Mouse (Mus musculus): ENCODE measurements around the gene Gpx7. TPM values are rescaled to one million over a fixed set of nuclear protein-coding genes. Genes with fewer than 3 reads are reported as not detected.

The Gpx7 gene
- polyA plus RNA-seq, 1 experiment = 7.8 TPM

GRCm38 (mm10) chr4:108430656-108431560, 24.1 kb upstream of the Gpx7 start:
- no peak overlapping the region for H3K4me3 ChIP-seq (ENCODE audit: insufficient read depth, low read length)
- H3K27ac ChIP-seq (ENCODE audit: insufficient read depth, low read length) = no peak overlapping the region
- TF ChIP-seq CTCF (IDR thresholded peaks at IDR 0.05; ENCODE audit: extremely low read depth, insufficient read depth, low read length) (no peak), POLR2A (IDR thresholded peaks at IDR 0.05; ENCODE audit: extremely low read depth, insufficient read depth, low read length) (no peak)

GRCm38 (mm10) chr4:108428341-108428721, 21.6 kb upstream of the Gpx7 start:
- no peak overlapping the region for H3K27ac ChIP-seq (ENCODE audit: insufficient read depth, low read length)
- TF ChIP-seq POLR2A (IDR thresholded peaks at IDR 0.05; ENCODE audit: extremely low read depth, insufficient read depth, low read length) (no peak), CTCF (IDR thresholded peaks at IDR 0.05; ENCODE audit: extremely low read depth, insufficient read depth, low read length) (no peak)
- H3K4me1 ChIP-seq (ENCODE audit: control insufficient read depth, insufficient read depth, low read length) = no peaks in the 10 kb centered on the region
- H3K4me3 ChIP-seq (ENCODE audit: insufficient read depth, low read length) = no peak overlapping the region

More at GRCm38 (mm10) chr4:108430656-108431560, 24.1 kb upstream of the Gpx7 start:
- no peaks in the 10 kb centered on the region for H3K4me1 ChIP-seq (ENCODE audit: control insufficient read depth, insufficient read depth, low read length)

GRCm38 (mm10) chr4:108427719-108428340, 21.1 kb upstream of the Gpx7 start:
- Histone ChIP-seq H3K4me1 (ENCODE audit: control insufficient read depth, insufficient read depth, low read length) (no peaks in the 10 kb centered on the region), H3K27ac (ENCODE audit: insufficient read depth, low read length) (no peak overlapping the region)

GRCm38 (mm10) chr4:108424587-108424986, 17.8 kb upstream of the Gpx7 start:
- TF ChIP-seq POLR2A (IDR thresholded peaks at IDR 0.05; ENCODE audit: extremely low read depth, insufficient read depth, low read length) (no peak), CTCF (IDR thresholded peaks at IDR 0.05; ENCODE audit: extremely low read depth, insufficient read depth, low read length) (no peak)
- Histone ChIP-seq H3K4me3 (ENCODE audit: insufficient read depth, low read length) (no peak overlapping the region), H3K27ac (ENCODE audit: insufficient read depth, low read length) (no peak overlapping the region), H3K4me1 (ENCODE audit: control insufficient read depth, insufficient read depth, low read length) (no peaks in the 10 kb centered on the region)

More at GRCm38 (mm10) chr4:108427719-108428340, 21.1 kb upstream of the Gpx7 start:
- H3K4me3 ChIP-seq (ENCODE audit: insufficient read depth, low read length) = no peak overlapping the region
- no peak for TF ChIP-seq POLR2A (IDR thresholded peaks at IDR 0.05; ENCODE audit: extremely low read depth, insufficient read depth, low read length)

- TF ChIP-seq POLR2A (IDR thresholded peaks at IDR 0.05; ENCODE audit: extremely low read depth, insufficient read depth, low read length) (no peak), CTCF (IDR thresholded peaks at IDR 0.05; ENCODE audit: extremely low read depth, insufficient read depth, low read length) (no peak)
- Histone ChIP-seq H3K4me3 (ENCODE audit: insufficient read depth, low read length) (no peak overlapping the region), H3K4me1 (ENCODE audit: control insufficient read depth, insufficient read depth, low read length) (peaks cover 6% of the 10 kb centered on the region; the same call in 1 of the 2 replicates), H3K27ac (ENCODE audit: insufficient read depth, low read length) (no peak overlapping the region)
Measured at GRCm38 (mm10) chr4:108407621-108408020, 860 bp upstream of the Gpx7 start.

- peak overlapping the region; percentile 27; the same call in 1 of the 2 replicates for H3K27ac ChIP-seq (ENCODE audit: insufficient read depth, low read length)
- no peak for TF ChIP-seq CTCF (IDR thresholded peaks at IDR 0.05; ENCODE audit: extremely low read depth, insufficient read depth, low read length)
- 0 out of 2 replicates have a peak, but pooled peaks have one; percentile 27 for TF ChIP-seq POLR2A (IDR thresholded peaks at IDR 0.05; ENCODE audit: extremely low read depth, insufficient read depth, low read length)
- H3K4me1 ChIP-seq (ENCODE audit: control insufficient read depth, insufficient read depth, low read length) = peaks cover 6% of the 10 kb centered on the region; the same call in 1 of the 2 replicates
- H3K4me3 ChIP-seq (ENCODE audit: insufficient read depth, low read length) = peak overlapping the region; percentile 54
Measured at GRCm38 (mm10) chr4:108406138-108406860, 462 bp downstream of the Gpx7 start.

- no peak for TF ChIP-seq POLR2A (IDR thresholded peaks at IDR 0.05; ENCODE audit: extremely low read depth, insufficient read depth, low read length)
- no peak for TF ChIP-seq CTCF (IDR thresholded peaks at IDR 0.05; ENCODE audit: extremely low read depth, insufficient read depth, low read length)
- H3K4me1 ChIP-seq (ENCODE audit: control insufficient read depth, insufficient read depth, low read length) = peaks cover 6% of the 10 kb centered on the region; the same call in 1 of the 2 replicates
- H3K27ac ChIP-seq (ENCODE audit: insufficient read depth, low read length) = peak overlapping the region; percentile 15; the same call in 1 of the 2 replicates
Measured at GRCm38 (mm10) chr4:108405766-108406137, 1.0 kb downstream of the Gpx7 start.

GRCm38 (mm10) chr4:108403861-108404635, 2.7 kb downstream of the Gpx7 start:
- TF ChIP-seq CTCF (IDR thresholded peaks at IDR 0.05; ENCODE audit: extremely low read depth, insufficient read depth, low read length) (no peak), POLR2A (IDR thresholded peaks at IDR 0.05; ENCODE audit: extremely low read depth, insufficient read depth, low read length) (no peak)
- H3K4me3 ChIP-seq (ENCODE audit: insufficient read depth, low read length) = no peak overlapping the region
- peaks cover 6% of the 10 kb centered on the region; the same call in 1 of the 2 replicates for H3K4me1 ChIP-seq (ENCODE audit: control insufficient read depth, insufficient read depth, low read length)
- H3K27ac ChIP-seq (ENCODE audit: insufficient read depth, low read length) = no peak overlapping the region

More at GRCm38 (mm10) chr4:108405766-108406137, 1.0 kb downstream of the Gpx7 start:
- H3K4me3 ChIP-seq (ENCODE audit: insufficient read depth, low read length) = peak overlapping the region; percentile 54; the same call in 1 of the 2 replicates

All from cortical plate, adult 2 months (tissue).